23 mouse cellular contexts compared by ENCODE assay signal in genomic region chr12:76311227-76311626, GRCm38 (mm10). TPM values are rescaled to one million over a fixed set of nuclear protein-coding genes. Genes with fewer than 3 reads are reported as not detected.
DNase-seq lines count a peak whose midpoint lies in the region; ATAC-seq and TF ChIP-seq lines count a peak whose summit lies in the region.
"Had no signal": no experiment of that assay in that cellular context is flagged by ENCODE, and none has a peak within 500 bp of the region (broad histone marks: within the 10 kb centered on the region; RNA-seq: fewer than 3 reads in every experiment).

No protein-coding gene starts in this region.

- 92% methylated on average over 9 of the region's 9 CpGs for WGBS in heart, embryonic 10.5 days
- WGBS in liver, adult 2 months: 36% methylated on average over 9 of the region's 9 CpGs
- WGBS in stomach, embryonic 15.5 days: 81% methylated on average over 9 of the region's 9 CpGs

- H3K4me1 ChIP-seq in heart, embryonic 10.5 days: peaks cover 51% of the 10 kb centered on the region
- no peaks in the 10 kb centered on the region for H3K4me1 ChIP-seq in liver, adult 2 months (ENCODE audit: control insufficient read depth, insufficient read depth, low read length)
- peaks cover 28% of the 10 kb centered on the region for H3K4me1 ChIP-seq in brown adipose tissue, adult 24 weeks (ENCODE audit: control insufficient read depth, insufficient read depth, insufficient read length, low read length)
- H3K4me1 ChIP-seq in stomach, embryonic 15.5 days: peaks cover 4% of the 10 kb centered on the region; the same call in 1 of the 2 replicates
- H3K4me1 ChIP-seq: midbrain, embryonic 10.5 days had no signal

- no peaks in the 10 kb centered on the region for H3K79me2 ChIP-seq in liver, adult 2 months (ENCODE audit: control insufficient read depth, insufficient read depth, low read length)

- no peak for TF ChIP-seq CTCF in liver, adult 2 months (IDR thresholded peaks at IDR 0.05; ENCODE audit: low read depth, low read length)
- no peak for TF ChIP-seq CTCF in left cerebral cortex, adult 2 months (IDR thresholded peaks at IDR 0.05)

- H3K27ac ChIP-seq in heart, embryonic 10.5 days: peak overlapping the region; percentile 80
- H3K27ac ChIP-seq in liver, adult 2 months (replicated peaks; ENCODE audit: insufficient read depth, low read depth, low read length): no peak overlapping the region
- peak overlapping the region; percentile 79; the same call in 1 of the 2 replicates for H3K27ac ChIP-seq in brown adipose tissue, adult 24 weeks (replicated peaks; ENCODE audit: low read depth, low read length)
- peak overlapping the region; percentile 16; the same call in 1 of the 2 replicates for H3K27ac ChIP-seq in stomach, embryonic 15.5 days
- no peak overlapping the region for H3K27ac ChIP-seq in left cerebral cortex, adult 2 months
- H3K27ac ChIP-seq: hindbrain, postnatal 0 days; limb, embryonic 12.5 days had no signal

- no peak overlapping the region for H3K9ac ChIP-seq in liver, adult 2 months (ENCODE audit: low read depth, low read length)
- H3K9ac ChIP-seq in stomach, embryonic 15.5 days: no peak overlapping the region
- H3K9ac ChIP-seq: limb, embryonic 12.5 days had no signal

- no peaks in the 10 kb centered on the region for H3K27me3 ChIP-seq in heart, embryonic 10.5 days (ENCODE audit: insufficient read depth, poor library complexity, severe bottlenecking)
- H3K27me3 ChIP-seq in liver, adult 2 months (ENCODE audit: control insufficient read depth, insufficient read depth, low read length): no peaks in the 10 kb centered on the region
- H3K27me3 ChIP-seq in stomach, embryonic 15.5 days (replicated peaks): no peaks in the 10 kb centered on the region
- H3K27me3 ChIP-seq: limb, embryonic 12.5 days; Patski had no signal

- intact Hi-C loops in left cerebral cortex, adult 2 months (cut with DNase I): no loop called here

- no peak overlapping the region for H3K4me2 ChIP-seq in stomach, embryonic 15.5 days
- H3K4me2 ChIP-seq: limb, embryonic 12.5 days had no signal

- no peak for DNase-seq in heart, embryonic 10.5 days (ENCODE audit: low spot score)
- DNase-seq in heart, adult 11 months: no peak
- peak; percentile 44 for DNase-seq in liver, adult 2 months (ENCODE audit: extremely low read depth, low read depth, low spot score)
- no peak for DNase-seq in liver
- no peak for DNase-seq in left cerebral cortex, adult 2 months (ENCODE audit: extremely low spot score in 1 of 2, low spot score in 2 of 2)
- DNase-seq: adrenal gland, postnatal 14 days; cerebellum, adult 11 months; cerebellum, postnatal 10 days; gastrocnemius, postnatal 36 days; heart, postnatal 36 days; kidney, adult 18-20 months; kidney, postnatal 10 days; layer of hippocampus, adult 9-11 months; right cerebral cortex, postnatal 25 days; thymus, postnatal 14 days had no signal

- ATAC-seq in stomach, embryonic 15.5 days (ENCODE audit: insufficient read depth, low FRiP score, low read depth): no peak
- ATAC-seq: CD4-positive, CD25-positive, alpha-beta regulatory T cell, adult 4 months; forebrain, embryonic 16.5 days; hindbrain, postnatal 0 days; Patski had no signal

- peaks cover 57% of the 10 kb centered on the region for H3K36me3 ChIP-seq in heart, embryonic 10.5 days
- H3K36me3 ChIP-seq in liver, adult 2 months (ENCODE audit: control insufficient read depth, insufficient read depth, low read length): peaks cover 66% of the 10 kb centered on the region
- H3K36me3 ChIP-seq in stomach, embryonic 15.5 days: peaks cover 23% of the 10 kb centered on the region; the same call in 1 of the 2 replicates

- no peaks in the 10 kb centered on the region for H3K9me3 ChIP-seq in heart, embryonic 10.5 days
- H3K9me3 ChIP-seq in stomach, embryonic 15.5 days: no peaks in the 10 kb centered on the region
- H3K9me3 ChIP-seq: limb, embryonic 12.5 days; midbrain, embryonic 10.5 days had no signal

- H3K4me3 ChIP-seq in heart, embryonic 10.5 days: no peak overlapping the region
- H3K4me3 ChIP-seq in liver, adult 2 months (ENCODE audit: insufficient read depth, low read depth, low read length): no peak overlapping the region
- no peak overlapping the region for H3K4me3 ChIP-seq in brown adipose tissue, adult 24 weeks (ENCODE audit: insufficient read depth, low read depth, low read length)
- H3K4me3 ChIP-seq in stomach, embryonic 15.5 days (replicated peaks): no peak overlapping the region
- H3K4me3 ChIP-seq in left cerebral cortex, adult 2 months: no peak overlapping the region
- H3K4me3 ChIP-seq: limb, embryonic 12.5 days; midbrain, embryonic 10.5 days had no signal

- no peak for TF ChIP-seq POLR2A in liver, adult 2 months (IDR thresholded peaks at IDR 0.05; ENCODE audit: extremely low read depth, insufficient read depth, low read length)

RNA-seq across cellular contexts. Expression of gene Akap5, which starts 13.5 kb away (rescaled TPM):
- polyA plus RNA-seq in heart, embryonic 10.5 days (2016; fragmentation: Nextera tagmentation; extraction: Ambion mirVana): 9.5 and 12.3 TPM in 2 replicates
- total RNA-seq in liver, adult 2 months (2014; rRNA removed): 1.1 and 1.2 TPM in 2 replicates
- 0.12 and 0.17 TPM in 2 replicates for polyA plus RNA-seq in liver, adult 2 months (2012; rRNA removed)
- polyA plus RNA-seq in brown adipose tissue, adult 24 weeks (2012; ENCODE audit: insufficient read depth, insufficient read length, missing spikeins): 0.71 and 0.87 TPM in 2 replicates
- 4.1 TPM in 2 replicates for polyA plus RNA-seq in stomach, embryonic 15.5 days (2015; fragmentation: Nextera tagmentation; extraction: Ambion mirVana)
- total RNA-seq in left cerebral cortex, adult 2 months (2021): 10 to 100 TPM; 85.4 to 93.5 TPM

RNA-seq across cellular contexts. Expression of gene Mthfd1, which starts 56.1 kb away (rescaled TPM):
- 65.1 and 80.8 TPM in 2 replicates for polyA plus RNA-seq in heart, embryonic 10.5 days (2016; fragmentation: Nextera tagmentation; extraction: Ambion mirVana)
- 188 and 211 TPM in 2 replicates for total RNA-seq in liver, adult 2 months (2014; rRNA removed)
- polyA plus RNA-seq in liver, adult 2 months (2012; rRNA removed): 112 and 121 TPM in 2 replicates
- polyA plus RNA-seq in brown adipose tissue, adult 24 weeks (2012; ENCODE audit: insufficient read depth, insufficient read length, missing spikeins): 14.7 and 15.1 TPM in 2 replicates
- polyA plus RNA-seq in stomach, embryonic 15.5 days (2015; fragmentation: Nextera tagmentation; extraction: Ambion mirVana): 87.7 and 108 TPM in 2 replicates
- 10 to 100 TPM; 40.0 to 40.3 TPM for total RNA-seq in left cerebral cortex, adult 2 months (2021)

RNA-seq across cellular contexts. Expression of gene Zbtb25, which starts 58.2 kb away (rescaled TPM):
- polyA plus RNA-seq in heart, embryonic 10.5 days (2016; fragmentation: Nextera tagmentation; extraction: Ambion mirVana): 12.7 and 16.8 TPM in 2 replicates
- total RNA-seq in liver, adult 2 months (2014; rRNA removed): 1.0 and 1.6 TPM in 2 replicates
- 1.7 and 2.3 TPM in 2 replicates for polyA plus RNA-seq in liver, adult 2 months (2012; rRNA removed)
- polyA plus RNA-seq in brown adipose tissue, adult 24 weeks (2012; ENCODE audit: insufficient read depth, insufficient read length, missing spikeins): 7.3 and 10.2 TPM in 2 replicates
- polyA plus RNA-seq in stomach, embryonic 15.5 days (2015; fragmentation: Nextera tagmentation; extraction: Ambion mirVana): 13.7 and 14.5 TPM in 2 replicates
- total RNA-seq in left cerebral cortex, adult 2 months (2021): 10 to 100 TPM; 17.6 to 19.9 TPM

RNA-seq across cellular contexts. Expression of gene Zbtb1, which starts 58.8 kb away (rescaled TPM):
- polyA plus RNA-seq in heart, embryonic 10.5 days (2016; fragmentation: Nextera tagmentation; extraction: Ambion mirVana): 8.9 and 10.2 TPM in 2 replicates
- total RNA-seq in liver, adult 2 months (2014; rRNA removed): 2.1 and 2.2 TPM in 2 replicates
- 0.60 and 0.70 TPM in 2 replicates for polyA plus RNA-seq in liver, adult 2 months (2012; rRNA removed)
- 1.7 and 2.7 TPM in 2 replicates for polyA plus RNA-seq in brown adipose tissue, adult 24 weeks (2012; ENCODE audit: insufficient read depth, insufficient read length, missing spikeins)
- 8.9 and 9.5 TPM in 2 replicates for polyA plus RNA-seq in stomach, embryonic 15.5 days (2015; fragmentation: Nextera tagmentation; extraction: Ambion mirVana)
- total RNA-seq in left cerebral cortex, adult 2 months (2021): 1 to 10 TPM; 6.8 to 7.1 TPM

Comparison
In these comparisons a context has a peak if more than half of its experiments do, and no peak if none do; other contexts are left out.
1. H3K27ac ChIP-seq: peak in heart, embryonic 10.5 days (single experiment), brown adipose tissue, adult 24 weeks (single experiment) and stomach, embryonic 15.5 days (single experiment); none in liver, adult 2 months (single experiment) and left cerebral cortex, adult 2 months (single experiment).